10 mouse cellular contexts compared by ENCODE assay signal in the genomic region with DNA sequence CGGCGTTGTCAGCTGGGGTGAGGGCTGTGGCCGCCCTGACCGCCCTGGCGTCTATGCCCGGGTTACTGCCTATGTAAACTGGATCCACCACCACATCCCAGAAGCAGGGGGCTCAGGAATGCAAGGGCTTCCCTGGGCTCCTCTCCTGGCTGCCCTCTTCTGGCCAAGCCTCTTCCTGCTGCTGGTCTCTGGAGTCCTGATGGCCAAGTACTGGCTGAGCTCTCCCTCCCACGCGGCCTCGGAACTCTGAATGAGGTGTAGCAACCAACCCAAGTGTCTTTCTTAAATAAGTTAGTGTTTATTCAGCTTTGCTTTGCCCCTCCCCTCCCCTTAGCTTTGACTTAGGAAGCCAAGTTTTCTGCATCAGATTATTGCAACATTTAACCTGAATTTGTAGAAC. TPM values are rescaled to one million over a fixed set of nuclear protein-coding genes. Genes with fewer than 3 reads are reported as not detected.
DNase-seq lines count a peak whose midpoint lies in the region; ATAC-seq and TF ChIP-seq lines count a peak whose summit lies in the region.
"Had no signal": no experiment of that assay in that cellular context is flagged by ENCODE, and none has a peak within 500 bp of the region (broad histone marks: within the 10 kb centered on the region; RNA-seq: fewer than 3 reads in every experiment).

No protein-coding gene starts in this region.

- H3K4me3 ChIP-seq in intestine, postnatal 0 days (ENCODE audit: low read depth, low read length): no peak overlapping the region
- H3K4me3 ChIP-seq in intestine, embryonic 15.5 days (replicated peaks): no peak overlapping the region
- H3K4me3 ChIP-seq in embryonic facial prominence, embryonic 14.5 days (ENCODE audit: low read depth, low read length): no peak overlapping the region
- H3K4me3 ChIP-seq: liver, embryonic 13.5 days had no signal

- H3K9ac ChIP-seq in intestine, postnatal 0 days (ENCODE audit: low read depth, low read length): no peak overlapping the region
- no peak overlapping the region for H3K9ac ChIP-seq in intestine, embryonic 15.5 days
- no peak overlapping the region for H3K9ac ChIP-seq in embryonic facial prominence, embryonic 14.5 days (ENCODE audit: low read depth, low read length)
- H3K9ac ChIP-seq: liver, embryonic 13.5 days had no signal

- peak; percentile 17 to 28 for DNase-seq in right cerebral cortex, adult 2 months (ENCODE audit: low spot score in 2 of 2)
- no peak for DNase-seq in right cerebral cortex, postnatal 25 days
- peak; percentile 30 for DNase-seq in embryonic facial prominence, embryonic 14.5 days (ENCODE audit: low spot score)
- DNase-seq in testis, postnatal 10 days (ENCODE audit: low spot score): peak; percentile 78
- DNase-seq in spleen, postnatal 4 days (ENCODE audit: low spot score in 2 of 2): no peak
- DNase-seq in ovary, postnatal 10 days (ENCODE audit: low spot score): no peak
- DNase-seq: liver, embryonic 13.5 days had no signal

- H3K9me3 ChIP-seq in intestine, postnatal 0 days (ENCODE audit: control insufficient read depth): no peaks in the 10 kb centered on the region
- no peaks in the 10 kb centered on the region for H3K9me3 ChIP-seq in intestine, embryonic 15.5 days
- no peaks in the 10 kb centered on the region for H3K9me3 ChIP-seq in embryonic facial prominence, embryonic 14.5 days (ENCODE audit: control insufficient read depth, low read length)

- H3K4me2 ChIP-seq in intestine, postnatal 0 days (replicated peaks; ENCODE audit: low read depth): no peak overlapping the region
- no peak overlapping the region for H3K4me2 ChIP-seq in intestine, embryonic 15.5 days (replicated peaks)
- no peak overlapping the region for H3K4me2 ChIP-seq in embryonic facial prominence, embryonic 14.5 days (ENCODE audit: low read depth, low read length)
- H3K4me2 ChIP-seq: liver, embryonic 13.5 days had no signal

- H3K27me3 ChIP-seq in intestine, postnatal 0 days (replicated peaks; ENCODE audit: control insufficient read depth, insufficient read depth, low read length): no peaks in the 10 kb centered on the region
- no peaks in the 10 kb centered on the region for H3K27me3 ChIP-seq in intestine, embryonic 15.5 days (replicated peaks)
- no peaks in the 10 kb centered on the region for H3K27me3 ChIP-seq in embryonic facial prominence, embryonic 14.5 days (replicated peaks; ENCODE audit: control insufficient read depth, insufficient read depth, low read length)
- H3K27me3 ChIP-seq: liver, embryonic 13.5 days had no signal

- no peak overlapping the region for H3K27ac ChIP-seq in intestine, postnatal 0 days (ENCODE audit: low read depth, low read length)
- H3K27ac ChIP-seq in intestine, embryonic 15.5 days: no peak overlapping the region
- H3K27ac ChIP-seq in embryonic facial prominence, embryonic 14.5 days (replicated peaks; ENCODE audit: low read depth, low read length): no peak overlapping the region
- H3K27ac ChIP-seq: liver, embryonic 13.5 days had no signal

- 35% methylated on average over 9 of the region's 9 CpGs for WGBS in intestine, postnatal 0 days
- 28% methylated on average over 9 of the region's 9 CpGs for WGBS in intestine, embryonic 15.5 days
- 48% methylated on average over 4 of the region's 9 CpGs for WGBS in embryonic facial prominence, embryonic 14.5 days

- no peaks in the 10 kb centered on the region for H3K36me3 ChIP-seq in intestine, postnatal 0 days (ENCODE audit: control insufficient read depth, insufficient read depth)
- no peaks in the 10 kb centered on the region; the same call in 1 of the 2 replicates for H3K36me3 ChIP-seq in intestine, embryonic 15.5 days
- peaks cover 14% of the 10 kb centered on the region; the same call in 1 of the 2 replicates for H3K36me3 ChIP-seq in embryonic facial prominence, embryonic 14.5 days (ENCODE audit: control insufficient read depth, insufficient read depth, low read length)
- H3K36me3 ChIP-seq: liver, embryonic 13.5 days had no signal

- ATAC-seq in intestine, postnatal 0 days: no peak
- ATAC-seq in intestine, embryonic 15.5 days: no peak
- 0 out of 2 replicates have a peak, but pooled peaks have one; percentile 38 for ATAC-seq in embryonic facial prominence, embryonic 14.5 days (ENCODE audit: low read depth)

- H3K4me1 ChIP-seq in intestine, postnatal 0 days (replicated peaks; ENCODE audit: control insufficient read depth, insufficient read depth, low read length): no peaks in the 10 kb centered on the region
- peaks cover 10% of the 10 kb centered on the region for H3K4me1 ChIP-seq in intestine, embryonic 15.5 days (replicated peaks)
- no peaks in the 10 kb centered on the region for H3K4me1 ChIP-seq in embryonic facial prominence, embryonic 14.5 days (ENCODE audit: control insufficient read depth, insufficient read depth, low read length)

- peak; percentile 65 for TF ChIP-seq CTCF in intestine, postnatal 0 days (IDR thresholded peaks at IDR 0.05; ENCODE audit: low read depth)

RNA-seq across cellular contexts. Expression of gene Tpsg1, which starts 4.9 kb away (rescaled TPM):
- polyA plus RNA-seq in intestine, postnatal 0 days (2015; fragmentation: Nextera tagmentation; extraction: Ambion mirVana): 11.0 and 13.3 TPM in 2 replicates
- 14.3 and 17.6 TPM in 2 replicates for polyA plus RNA-seq in intestine, embryonic 15.5 days (2015; fragmentation: Nextera tagmentation; extraction: Ambion mirVana)
- 8.0 and 9.5 TPM in 2 replicates for polyA plus RNA-seq in embryonic facial prominence, embryonic 14.5 days (2014; fragmentation: Nextera tagmentation; extraction: Ambion mirVana)

RNA-seq across cellular contexts. Expression of gene Tpsb2, which starts 7.9 kb away (rescaled TPM):
- 6.7 and 7.8 TPM in 2 replicates for polyA plus RNA-seq in intestine, postnatal 0 days (2015; fragmentation: Nextera tagmentation; extraction: Ambion mirVana)
- polyA plus RNA-seq in intestine, embryonic 15.5 days (2015; fragmentation: Nextera tagmentation; extraction: Ambion mirVana): 1.9 TPM in 2 replicates
- polyA plus RNA-seq in embryonic facial prominence, embryonic 14.5 days (2014; fragmentation: Nextera tagmentation; extraction: Ambion mirVana): 47.8 and 101 TPM in 2 replicates

RNA-seq across cellular contexts. Expression of gene Tpsab1, which starts 28.6 kb away (rescaled TPM):
- 0.10 and 0.20 TPM in 2 replicates for polyA plus RNA-seq in intestine, postnatal 0 days (2015; fragmentation: Nextera tagmentation; extraction: Ambion mirVana)
- polyA plus RNA-seq in intestine, embryonic 15.5 days (2015; fragmentation: Nextera tagmentation; extraction: Ambion mirVana): not detected in 2 replicates
- 0.94 and 1.0 TPM in 2 replicates for polyA plus RNA-seq in embryonic facial prominence, embryonic 14.5 days (2014; fragmentation: Nextera tagmentation; extraction: Ambion mirVana)
- polyA plus RNA-seq: liver, embryonic 13.5 days had no signal

RNA-seq across cellular contexts. Expression of gene Prss29, which starts 55.6 kb away (rescaled TPM):
- polyA plus RNA-seq in intestine, postnatal 0 days (2015; fragmentation: Nextera tagmentation; extraction: Ambion mirVana): not detected in 2 replicates
- polyA plus RNA-seq in intestine, embryonic 15.5 days (2015; fragmentation: Nextera tagmentation; extraction: Ambion mirVana): not detected in 2 replicates
- polyA plus RNA-seq in embryonic facial prominence, embryonic 14.5 days (2014; fragmentation: Nextera tagmentation; extraction: Ambion mirVana): not detected in 2 replicates
- polyA plus RNA-seq: heart, embryonic 16.5 days; liver, embryonic 13.5 days had no signal

RNA-seq across cellular contexts. Expression of gene Cacna1h, which starts 59.6 kb away (rescaled TPM):
- polyA plus RNA-seq in intestine, postnatal 0 days (2015; fragmentation: Nextera tagmentation; extraction: Ambion mirVana): 1.7 and 1.9 TPM in 2 replicates
- polyA plus RNA-seq in intestine, embryonic 15.5 days (2015; fragmentation: Nextera tagmentation; extraction: Ambion mirVana): 4.3 and 4.6 TPM in 2 replicates
- 4.9 and 5.2 TPM in 2 replicates for polyA plus RNA-seq in embryonic facial prominence, embryonic 14.5 days (2014; fragmentation: Nextera tagmentation; extraction: Ambion mirVana)

Comparison
In these comparisons a context has a peak if more than half of its experiments do, and no peak if none do; other contexts are left out.
1. DNase-seq: peak in right cerebral cortex, adult 2 months (2 of 2), embryonic facial prominence, embryonic 14.5 days (single experiment) and testis, postnatal 10 days (single experiment); none in right cerebral cortex, postnatal 25 days (single experiment), spleen, postnatal 4 days (0 of 2) and ovary, postnatal 10 days (single experiment).